Mouse (Mus musculus) midbrain, embryonic 15.5 days (tissue): ENCODE measurements around the gene Zfp488. TPM values are rescaled to one million over a fixed set of nuclear protein-coding genes. Genes with fewer than 3 reads are reported as not detected.

Experiments used
- ATAC-seq: fragments of 200-750 bp; cut with Nextera tagmentation; replicated peaks from 2 replicates; pipeline ENCODE4 v1.8.0; 2017; ENCODE audit warnings: moderate TSS enrichment
- H3K27ac ChIP-seq: fragments of 300-500 bp; sonication (generic); 2 replicates; pipeline ENCODE4 v1.5.1; 2015; ENCODE audit warnings: mild to moderate bottlenecking, inconsistent platforms
- H3K27me3 ChIP-seq: fragments of 300-500 bp; sonication (generic); replicated peaks from 2 replicates; pipeline ENCODE4 v1.6.1; 2015; ENCODE audit warnings: inconsistent platforms
- H3K36me3 ChIP-seq: fragments of 300-500 bp; sonication (generic); replicated peaks from 2 replicates; pipeline ENCODE4 v1.6.1; 2015; ENCODE audit warnings: inconsistent platforms
- H3K4me1 ChIP-seq: fragments of 300-500 bp; sonication (generic); 2 replicates; pipeline ENCODE4 v1.6.1; 2015; ENCODE audit warnings: inconsistent platforms
- H3K4me2 ChIP-seq: fragments of 300-500 bp; sonication (generic); 2 replicates; pipeline ENCODE4 v1.6.1; 2015; ENCODE audit warnings: inconsistent platforms, mild to moderate bottlenecking, moderate library complexity
- H3K4me3 ChIP-seq: fragments of 300-500 bp; sonication (generic); 2 replicates; pipeline ENCODE4 v1.5.1; 2015; ENCODE audit warnings: mild to moderate bottlenecking, inconsistent platforms
- H3K9ac ChIP-seq: fragments of 300-500 bp; sonication (generic); 2 replicates; pipeline ENCODE4 v1.6.1; 2015; ENCODE audit warnings: mild to moderate bottlenecking, inconsistent platforms
- H3K9me3 ChIP-seq: fragments of 300-500 bp; sonication (generic); 2 replicates; pipeline ENCODE4 v1.6.1; 2016; ENCODE audit warnings: inconsistent platforms
- WGBS: fragments of 180-500 bp; shearing (Covaris S2); methylation state at CpG from one replicate; pipeline ENCODE4 v1.1.7; 2015; ENCODE audit warnings: mixed read lengths; 5-methylcytosine and 5-hydroxymethylcytosine counted together
- polyA plus RNA-seq: library from polyadenylated mRNA; unstranded; fragments of >200 nt; fragmentation: Nextera tagmentation; extraction: Ambion mirVana; gene quantifications from 2 replicates; pipeline ENCODE4 v1.2.1, GENCODE M21; 2015

Gene Zfp488
- polyA plus RNA-seq, 1 experiment from 2014 or later: 1.3 TPM

- peak; percentile 78; the same call in 1 of the 2 replicates for ATAC-seq
- 30% methylated on average over 7 of the region's 7 CpGs for WGBS
- Histone ChIP-seq H3K27ac (no peak overlapping the region; the same call in 1 of the 2 replicates), H3K4me1 (peaks cover 9% of the 10 kb centered on the region), H3K36me3 (no peaks in the 10 kb centered on the region), H3K4me2 (peak overlapping the region; percentile 95), H3K27me3 (0 out of 2 replicates have a peak, but pooled peaks cover 5% of the 10 kb centered on the region), H3K9me3 (no peaks in the 10 kb centered on the region), H3K9ac (no peak overlapping the region), H3K4me3 (peak overlapping the region; percentile 46; the same call in 1 of the 2 replicates)
Measured at GRCm38 (mm10) chr14:33977748-33978147, 816 bp downstream of the Zfp488 start.

GRCm38 (mm10) chr14:33974752-33975151 lies 3.8 kb downstream of the Zfp488 start:
- no peaks in the 10 kb centered on the region for H3K9me3 ChIP-seq
- 61% methylated on average over 5 of the region's 5 CpGs for WGBS
- no peak overlapping the region for H3K4me2 ChIP-seq
- no peaks in the 10 kb centered on the region for H3K36me3 ChIP-seq
- H3K9ac ChIP-seq: no peak overlapping the region
- no peak for ATAC-seq
- 0 out of 2 replicates have a peak, but pooled peaks cover 5% of the 10 kb centered on the region for H3K27me3 ChIP-seq
- H3K4me3 ChIP-seq: no peak overlapping the region
- no peak overlapping the region for H3K27ac ChIP-seq
- peaks cover 9% of the 10 kb centered on the region for H3K4me1 ChIP-seq

- WGBS: 49% methylated on average over 7 of the region's 7 CpGs
- Histone ChIP-seq H3K27ac (no peak overlapping the region), H3K9ac (no peak overlapping the region), H3K4me3 (no peak overlapping the region), H3K9me3 (no peaks in the 10 kb centered on the region), H3K4me2 (no peak overlapping the region), H3K27me3 (no peaks in the 10 kb centered on the region), H3K4me1 (no peaks in the 10 kb centered on the region), H3K36me3 (no peaks in the 10 kb centered on the region)
- no peak for ATAC-seq
Measured at GRCm38 (mm10) chr14:33972679-33973078, 5.9 kb downstream of the Zfp488 start.

GRCm38 (mm10) chr14:33965675-33966074 lies 12.9 kb downstream of the Zfp488 start:
- Histone ChIP-seq H3K9me3 (no peaks in the 10 kb centered on the region), H3K4me3 (no peak overlapping the region), H3K27ac (no peak overlapping the region), H3K4me2 (no peak overlapping the region), H3K4me1 (no peaks in the 10 kb centered on the region), H3K9ac (no peak overlapping the region), H3K27me3 (no peaks in the 10 kb centered on the region), H3K36me3 (no peaks in the 10 kb centered on the region)
- ATAC-seq: no peak
- WGBS: 71% methylated on average over 7 of the region's 7 CpGs

DNA sequence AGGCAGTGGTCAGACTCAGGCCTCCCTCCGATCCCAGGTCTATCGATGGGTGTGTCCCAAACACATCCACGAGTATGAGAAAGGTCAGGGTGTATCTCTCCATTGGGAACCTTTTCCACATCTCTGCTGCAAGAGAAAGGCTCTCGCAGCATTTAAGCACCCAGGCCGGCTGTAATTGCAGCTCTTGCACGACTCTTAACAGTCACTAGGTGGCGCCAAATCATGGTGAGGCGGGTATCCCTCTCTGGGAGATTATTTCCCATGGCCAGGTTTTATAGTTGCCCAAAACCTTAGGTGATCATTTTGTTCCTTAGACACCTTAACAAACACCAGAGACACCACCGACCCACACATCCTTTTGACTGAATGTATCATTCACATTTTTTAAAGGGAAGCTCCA lies 19.2 kb downstream of the Zfp488 start:
- no peak overlapping the region for H3K4me2 ChIP-seq
- no peaks in the 10 kb centered on the region for H3K36me3 ChIP-seq
- H3K27me3 ChIP-seq: no peaks in the 10 kb centered on the region
- no peaks in the 10 kb centered on the region for H3K9me3 ChIP-seq
- no peak overlapping the region for H3K9ac ChIP-seq
- 14% methylated on average over 9 of the region's 9 CpGs for WGBS
- no peak for ATAC-seq
- H3K4me3 ChIP-seq: no peak overlapping the region
- H3K4me1 ChIP-seq: no peaks in the 10 kb centered on the region
- no peak overlapping the region for H3K27ac ChIP-seq

DNA sequence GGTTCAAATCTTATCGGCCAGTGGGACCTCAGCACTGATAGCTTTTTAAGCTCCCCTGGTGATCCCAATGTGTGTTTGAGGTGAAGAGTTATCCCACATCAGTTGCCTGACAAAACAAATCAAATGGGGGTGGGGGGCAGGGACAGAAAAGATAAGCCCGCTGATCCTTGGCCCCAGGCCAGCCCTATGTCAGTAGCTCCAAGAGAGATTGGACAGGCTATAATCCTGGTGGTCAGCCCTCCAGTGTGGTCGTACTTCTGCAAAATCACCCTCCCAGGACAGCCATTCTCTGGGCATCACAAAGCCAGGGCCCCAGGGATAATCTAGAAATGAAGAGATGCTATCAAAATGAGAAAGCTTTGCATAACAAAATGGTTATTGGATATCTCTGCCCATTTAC lies 19.7 kb downstream of the Zfp488 start:
- H3K36me3 ChIP-seq: no peaks in the 10 kb centered on the region
- no peak for ATAC-seq

DNA sequence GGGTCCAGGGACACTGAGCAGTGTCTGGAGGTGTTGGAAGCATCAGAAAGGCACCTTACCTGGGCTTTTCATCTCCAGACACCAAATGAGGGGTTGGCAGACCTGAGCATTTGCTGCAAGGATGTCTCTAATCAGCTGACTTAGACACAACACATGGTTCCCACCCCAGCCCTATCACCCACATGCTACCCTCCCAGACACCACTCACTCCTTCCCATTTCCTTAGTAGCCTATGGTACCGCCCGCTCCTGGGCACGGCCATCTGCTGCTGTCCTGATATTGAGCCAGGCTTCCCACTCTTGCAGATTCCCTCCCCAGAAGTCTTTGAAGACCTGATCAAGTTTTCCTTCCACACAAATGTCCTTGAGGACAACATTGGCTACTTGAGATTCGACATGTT lies 20.4 kb downstream of the Zfp488 start:
- ATAC-seq: no peak
- Histone ChIP-seq H3K9me3 (no peaks in the 10 kb centered on the region), H3K9ac (no peak overlapping the region), H3K4me2 (no peak overlapping the region), H3K4me1 (no peaks in the 10 kb centered on the region), H3K4me3 (no peak overlapping the region), H3K36me3 (no peaks in the 10 kb centered on the region), H3K27ac (no peak overlapping the region), H3K27me3 (no peaks in the 10 kb centered on the region)
- 95% methylated on average over 4 of the region's 4 CpGs for WGBS

More for the DNA sequence above, 19.7 kb downstream of the Zfp488 start:
- Histone ChIP-seq H3K4me2 (no peak overlapping the region), H3K27me3 (no peaks in the 10 kb centered on the region), H3K9me3 (no peaks in the 10 kb centered on the region), H3K9ac (no peak overlapping the region), H3K4me3 (no peak overlapping the region), H3K4me1 (no peaks in the 10 kb centered on the region), H3K27ac (no peak overlapping the region)
- 56% methylated on average over 3 of the region's 3 CpGs for WGBS

- Histone ChIP-seq H3K27ac (no peak overlapping the region), H3K4me2 (no peak overlapping the region), H3K36me3 (no peaks in the 10 kb centered on the region), H3K4me3 (no peak overlapping the region), H3K9ac (no peak overlapping the region), H3K4me1 (no peaks in the 10 kb centered on the region), H3K9me3 (no peaks in the 10 kb centered on the region), H3K27me3 (no peaks in the 10 kb centered on the region)
- ATAC-seq: no peak
- 85% methylated on average over 13 of the region's 13 CpGs for WGBS
Measured at GRCm38 (mm10) chr14:33956055-33956454, 22.5 kb downstream of the Zfp488 start.

GRCm38 (mm10) chr14:33953761-33954160 lies 24.8 kb downstream of the Zfp488 start, which contains the start of gene Rbp3:
Gene Rbp3 (plus strand): TSS chr14:33954003.
- Histone ChIP-seq H3K9ac (no peak within 1 kb of the TSS), H3K4me2 (no peak within 1 kb of the TSS), H3K9me3 (no peaks in the 10 kb centered on the region), H3K27ac (no peak within 1 kb of the TSS), H3K4me3 (no peak within 1 kb of the TSS), H3K36me3 (no peaks in the 10 kb centered on the region), H3K4me1 (no peaks in the 10 kb centered on the region), H3K27me3 (no peaks in the 10 kb centered on the region)
- no peak for ATAC-seq
- 67% methylated on average over 5 of the region's 5 CpGs for WGBS

GRCm38 (mm10) chr14:33952233-33952981 lies 26.2 kb downstream of the Zfp488 start:
- Histone ChIP-seq H3K9me3 (no peaks in the 10 kb centered on the region), H3K4me1 (no peaks in the 10 kb centered on the region), H3K4me2 (no peak overlapping the region), H3K9ac (no peak overlapping the region), H3K36me3 (no peaks in the 10 kb centered on the region), H3K27me3 (no peaks in the 10 kb centered on the region), H3K4me3 (no peak overlapping the region), H3K27ac (no peak overlapping the region)
- 67% methylated on average over 6 of the region's 6 CpGs for WGBS
- ATAC-seq: no peak

DNA sequence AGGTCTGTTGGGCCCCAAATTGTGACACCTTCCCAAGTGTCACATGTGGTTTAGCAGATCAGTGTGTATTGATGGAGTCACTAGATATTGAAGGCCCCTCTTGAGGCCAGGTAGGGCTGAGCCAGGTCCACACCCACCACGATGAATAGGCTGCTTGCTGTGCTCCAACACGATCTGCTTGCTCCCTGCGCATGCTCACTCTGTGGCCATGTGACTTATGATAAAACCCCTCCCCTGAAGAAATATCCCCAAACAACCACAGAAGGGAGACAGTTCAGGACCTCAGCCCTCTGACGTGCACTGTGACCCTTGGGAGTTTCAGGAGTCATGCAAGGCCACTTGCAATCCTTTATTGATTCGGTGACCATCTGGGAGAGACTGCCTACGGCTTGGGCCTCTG lies 32.4 kb downstream of the Zfp488 start:
- H3K4me3 ChIP-seq: no peak overlapping the region
- no peaks in the 10 kb centered on the region for H3K4me1 ChIP-seq
- H3K27me3 ChIP-seq: no peaks in the 10 kb centered on the region
- no peaks in the 10 kb centered on the region for H3K9me3 ChIP-seq
- H3K27ac ChIP-seq: no peak overlapping the region
- H3K36me3 ChIP-seq: no peaks in the 10 kb centered on the region
- 75% methylated on average over 6 of the region's 6 CpGs for WGBS
- no peak overlapping the region for H3K4me2 ChIP-seq
- no peak overlapping the region for H3K9ac ChIP-seq
- ATAC-seq: no peak

- WGBS: 84% methylated on average over 5 of the region's 5 CpGs
- Histone ChIP-seq H3K27me3 (no peaks in the 10 kb centered on the region), H3K4me3 (no peak overlapping the region), H3K4me1 (no peaks in the 10 kb centered on the region), H3K9ac (no peak overlapping the region), H3K27ac (no peak overlapping the region), H3K9me3 (no peaks in the 10 kb centered on the region), H3K36me3 (no peaks in the 10 kb centered on the region), H3K4me2 (no peak overlapping the region)
- no peak for ATAC-seq
Measured at GRCm38 (mm10) chr14:33942222-33942621, 36.3 kb downstream of the Zfp488 start.

DNA sequence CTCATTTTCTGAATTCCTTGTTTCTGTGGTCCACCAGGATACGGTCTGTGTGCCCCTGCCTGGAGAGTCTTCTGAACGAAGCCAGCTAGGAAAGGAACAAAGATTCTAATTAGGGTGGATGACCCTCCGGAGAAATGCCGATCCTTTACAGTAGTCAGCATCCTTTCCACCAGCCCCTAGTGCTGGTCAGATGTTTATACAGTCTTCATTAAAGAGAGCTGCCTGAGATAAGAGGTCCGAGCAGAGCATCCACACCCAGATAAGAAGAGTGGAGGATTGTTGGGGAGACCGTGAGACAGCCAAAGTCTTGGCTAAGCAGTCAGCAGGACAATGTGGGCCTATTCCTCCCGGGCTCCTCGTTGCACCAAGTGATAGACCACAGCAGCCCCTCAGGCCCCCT lies 37.8 kb downstream of the Zfp488 start, which contains the start of gene Gdf2:
TSS of gene Gdf2 (plus strand) at position 301 of the 400 bp plus-strand sequence.
- Histone ChIP-seq H3K9me3 (no peaks in the 10 kb centered on the region), H3K27me3 (no peaks in the 10 kb centered on the region), H3K36me3 (no peaks in the 10 kb centered on the region), H3K4me2 (no peak within 1 kb of the TSS), H3K4me3 (no peak within 1 kb of the TSS), H3K27ac (no peak within 1 kb of the TSS), H3K4me1 (no peaks in the 10 kb centered on the region), H3K9ac (no peak within 1 kb of the TSS)
- 80% methylated on average over 8 of the region's 8 CpGs for whole genome bisulfite sequencing
- ATAC-seq: no peak
